Mouse (Mus musculus): ENCODE data around the gene Fam207a. TPM values are rescaled to one million over a fixed set of nuclear protein-coding genes. Genes with fewer than 3 reads are reported as not detected.

Gene Fam207a
- polyA plus RNA-seq, 1 experiment from 2014 or later = 14.9 TPM

DNA sequence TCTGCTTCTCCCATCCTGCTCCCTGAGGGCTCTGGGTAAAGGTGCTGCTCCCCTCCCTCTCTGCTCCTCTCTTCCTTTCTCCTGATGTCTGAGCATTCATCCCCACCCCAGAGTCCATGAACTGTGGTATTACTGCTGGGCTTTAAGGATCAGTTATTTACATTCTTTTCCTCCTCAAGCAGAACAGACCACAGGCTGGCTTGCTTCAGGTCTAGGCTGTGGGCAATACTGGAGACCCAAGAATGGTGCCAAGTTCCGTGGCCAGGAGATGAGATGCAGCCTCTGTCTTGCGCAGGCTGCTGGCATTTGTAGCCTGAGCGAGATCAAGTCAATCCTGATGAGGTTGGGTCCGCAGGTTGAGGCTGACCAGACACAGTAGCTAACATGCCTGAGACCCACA is 63.8 kb downstream of the Fam207a start:
- no peak overlapping the region for H3K27ac ChIP-seq (replicated peaks)
- H3K4me3 ChIP-seq (replicated peaks) = no peak overlapping the region
- no peak overlapping the region for H3K9ac ChIP-seq
- no peaks in the 10 kb centered on the region for H3K9me3 ChIP-seq (replicated peaks)
- no peak overlapping the region for H3K4me2 ChIP-seq
- no peaks in the 10 kb centered on the region for H3K4me1 ChIP-seq (replicated peaks)
- no peak for ATAC-seq (ENCODE audit: insufficient read depth)
- no peaks in the 10 kb centered on the region for H3K36me3 ChIP-seq (replicated peaks)
- H3K27me3 ChIP-seq = peaks cover 30% of the 10 kb centered on the region
- WGBS (ENCODE audit: insufficient replicate concordance) = 72% methylated on average over 4 of the region's 4 CpGs

- Histone ChIP-seq H3K9ac (no peak overlapping the region), H3K27me3 (peaks cover 30% of the 10 kb centered on the region), H3K9me3 (replicated peaks) (no peaks in the 10 kb centered on the region), H3K4me1 (replicated peaks) (no peaks in the 10 kb centered on the region), H3K27ac (replicated peaks) (no peak overlapping the region), H3K36me3 (replicated peaks) (no peaks in the 10 kb centered on the region), H3K4me2 (no peak overlapping the region), H3K4me3 (replicated peaks) (no peak overlapping the region)
- ATAC-seq (ENCODE audit: insufficient read depth) = no peak
Measured at GRCm38 (mm10) chr10:77450159-77450464, 65.5 kb downstream of the Fam207a start.

- H3K4me3 ChIP-seq (replicated peaks) = no peak overlapping the region
- 19% methylated on average over 23 of the region's 23 CpGs for WGBS (ENCODE audit: insufficient replicate concordance)
Measured at GRCm38 (mm10) chr10:77449315-77450158, 66.0 kb downstream of the Fam207a start.

DNA sequence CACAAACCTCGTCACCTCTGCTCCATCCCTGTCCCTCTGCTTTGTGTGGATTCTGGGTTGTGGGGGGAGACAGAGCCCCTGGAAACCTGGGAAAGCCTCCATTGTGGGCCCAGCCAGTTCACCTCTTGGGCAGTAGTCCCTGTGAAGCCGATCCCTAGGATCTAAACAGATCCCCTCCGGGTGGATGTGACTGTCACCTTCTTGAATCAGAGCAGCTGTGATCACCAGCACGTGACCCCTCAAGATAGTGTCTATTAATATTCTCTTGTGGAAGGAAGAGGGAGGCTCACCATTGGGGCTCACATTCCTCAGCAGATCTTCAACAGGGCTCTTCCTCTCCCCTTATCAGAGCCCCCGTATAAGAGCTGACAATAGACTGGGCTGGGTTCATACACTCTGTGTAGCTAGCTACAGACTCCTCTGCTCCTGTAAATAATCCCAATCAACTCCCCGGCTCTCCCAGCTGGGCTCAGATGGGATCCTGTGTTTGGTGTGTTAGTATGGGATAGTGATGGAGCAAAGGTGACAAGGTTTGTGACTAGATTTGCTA is 66.8 kb downstream of the Fam207a start:
- H3K9ac ChIP-seq = no peak overlapping the region
- no peak overlapping the region for H3K4me3 ChIP-seq (replicated peaks)
- ATAC-seq (ENCODE audit: insufficient read depth) = peak; percentile 52; the same call in 1 of the 2 replicates
- H3K36me3 ChIP-seq (replicated peaks) = no peaks in the 10 kb centered on the region
- H3K4me2 ChIP-seq = no peak overlapping the region
- no peaks in the 10 kb centered on the region for H3K9me3 ChIP-seq (replicated peaks)
- H3K27ac ChIP-seq (replicated peaks) = no peak overlapping the region
- H3K4me1 ChIP-seq (replicated peaks) = no peaks in the 10 kb centered on the region
- H3K27me3 ChIP-seq = peaks cover 30% of the 10 kb centered on the region
- 29% methylated on average over 6 of the region's 6 CpGs for WGBS (ENCODE audit: insufficient replicate concordance)

More at GRCm38 (mm10) chr10:77449315-77450158, 66.0 kb downstream of the Fam207a start:
- Histone ChIP-seq H3K9me3 (replicated peaks) (no peaks in the 10 kb centered on the region), H3K27me3 (peaks cover 30% of the 10 kb centered on the region), H3K4me1 (replicated peaks) (no peaks in the 10 kb centered on the region), H3K27ac (replicated peaks) (no peak overlapping the region), H3K9ac (no peak overlapping the region), H3K36me3 (replicated peaks) (no peaks in the 10 kb centered on the region), H3K4me2 (peak overlapping the region; percentile 13; the same call in 1 of the 2 replicates)
- ATAC-seq (ENCODE audit: insufficient read depth) = peak; percentile 49; the same call in 1 of the 2 replicates

DNA sequence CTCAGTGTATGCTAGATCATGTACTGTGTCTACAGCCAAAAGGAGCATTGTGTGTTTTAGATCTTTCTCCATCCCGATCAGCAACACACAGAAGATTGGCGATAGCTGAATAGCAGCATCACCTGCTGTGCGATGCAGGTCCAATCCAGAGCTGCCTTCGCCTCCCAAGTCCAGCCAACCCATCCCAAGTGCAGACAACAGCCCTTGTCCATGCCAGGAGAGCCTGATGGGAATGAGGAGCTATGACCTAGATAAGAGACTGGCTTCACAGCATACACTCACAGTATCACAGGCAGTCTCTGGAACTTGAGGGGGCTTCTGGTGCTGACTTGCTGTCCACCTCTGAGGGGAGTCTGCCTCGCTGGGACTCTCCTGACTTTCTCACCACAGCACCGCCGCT is 67.4 kb downstream of the Fam207a start:
- H3K27me3 ChIP-seq = peaks cover 30% of the 10 kb centered on the region
- no peak overlapping the region for H3K4me2 ChIP-seq
- no peaks in the 10 kb centered on the region for H3K36me3 ChIP-seq (replicated peaks)
- H3K4me3 ChIP-seq (replicated peaks) = no peak overlapping the region
- no peaks in the 10 kb centered on the region for H3K4me1 ChIP-seq (replicated peaks)
- no peak for ATAC-seq (ENCODE audit: insufficient read depth)
- H3K9me3 ChIP-seq (replicated peaks) = no peaks in the 10 kb centered on the region
- H3K27ac ChIP-seq (replicated peaks) = no peak overlapping the region
- no peak overlapping the region for H3K9ac ChIP-seq
- 68% methylated on average over 7 of the region's 7 CpGs for WGBS (ENCODE audit: insufficient replicate concordance)

GRCm38 (mm10) chr10:77447755-77448154 is 67.8 kb downstream of the Fam207a start:
- no peak overlapping the region for H3K9ac ChIP-seq
- no peaks in the 10 kb centered on the region for H3K4me1 ChIP-seq (replicated peaks)
- no peak for ATAC-seq (ENCODE audit: insufficient read depth)
- no peak overlapping the region for H3K4me2 ChIP-seq
- H3K36me3 ChIP-seq (replicated peaks) = no peaks in the 10 kb centered on the region
- no peak overlapping the region for H3K27ac ChIP-seq (replicated peaks)
- no peak overlapping the region for H3K4me3 ChIP-seq (replicated peaks)
- no peaks in the 10 kb centered on the region for H3K9me3 ChIP-seq (replicated peaks)
- peaks cover 30% of the 10 kb centered on the region for H3K27me3 ChIP-seq
- 24% methylated on average over 2 of the region's 2 CpGs for WGBS (ENCODE audit: insufficient replicate concordance)

DNA sequence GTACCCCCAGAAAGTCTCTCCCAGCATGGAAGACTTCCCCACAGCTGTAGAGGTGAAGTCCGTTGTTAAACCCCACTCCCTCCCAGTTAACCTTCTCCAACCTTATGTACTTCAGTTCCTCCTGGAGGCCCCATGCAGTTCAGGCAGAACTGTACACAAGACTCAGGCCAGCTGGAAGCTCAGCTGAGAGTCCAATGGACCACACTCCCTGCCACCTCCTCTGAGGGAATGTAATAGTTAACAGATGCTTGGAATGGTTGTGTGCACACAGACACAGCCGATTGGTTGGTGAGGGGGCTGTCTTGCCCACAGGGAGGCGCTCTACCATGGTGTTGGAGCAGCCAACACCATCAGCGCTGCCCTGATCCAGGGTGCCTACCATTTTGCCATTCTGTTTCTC is 73.3 kb downstream of the Fam207a start:
- no peak for ATAC-seq (ENCODE audit: insufficient read depth)
- 0 out of 2 replicates have a peak, but pooled peaks cover under 1% of the 10 kb centered on the region for H3K27me3 ChIP-seq
- H3K4me2 ChIP-seq = no peak overlapping the region
- H3K4me3 ChIP-seq (replicated peaks) = no peak overlapping the region
- 60% methylated on average over 4 of the region's 4 CpGs for WGBS (ENCODE audit: insufficient replicate concordance)
- H3K4me1 ChIP-seq (replicated peaks) = 0 out of 2 replicates have a peak, but pooled peaks cover 3% of the 10 kb centered on the region
- H3K27ac ChIP-seq (replicated peaks) = no peak overlapping the region
- H3K36me3 ChIP-seq (replicated peaks) = no peaks in the 10 kb centered on the region
- no peaks in the 10 kb centered on the region for H3K9me3 ChIP-seq (replicated peaks)
- H3K9ac ChIP-seq = no peak overlapping the region

DNA sequence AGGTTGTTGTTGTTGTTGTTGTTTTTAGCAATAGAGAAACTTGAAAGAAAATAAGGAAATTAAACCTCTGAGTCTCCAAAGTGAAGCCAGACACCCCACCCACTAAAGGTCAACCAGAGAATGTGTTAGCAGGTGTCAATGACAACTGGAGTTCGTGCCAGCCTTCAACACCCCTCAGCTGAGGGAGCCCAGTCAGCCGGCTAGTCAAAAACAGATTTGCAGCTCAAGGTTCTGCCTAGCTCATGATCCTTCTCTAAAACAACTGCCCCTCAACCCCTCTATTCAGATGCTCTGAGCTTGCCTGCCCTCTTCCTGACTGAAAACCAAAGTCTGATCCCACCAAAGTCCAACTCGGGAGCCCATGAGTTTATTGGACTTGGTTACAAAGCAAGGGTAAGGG is 73.8 kb downstream of the Fam207a start:
- Histone ChIP-seq H3K27me3 (no peaks in the 10 kb centered on the region), H3K4me3 (replicated peaks) (no peak overlapping the region), H3K9ac (no peak overlapping the region), H3K27ac (replicated peaks) (no peak overlapping the region), H3K36me3 (replicated peaks) (no peaks in the 10 kb centered on the region), H3K4me2 (no peak overlapping the region), H3K9me3 (replicated peaks) (no peaks in the 10 kb centered on the region), H3K4me1 (replicated peaks) (0 out of 2 replicates have a peak, but pooled peaks cover 3% of the 10 kb centered on the region)
- no peak for ATAC-seq (ENCODE audit: insufficient read depth)
- WGBS (ENCODE audit: insufficient replicate concordance) = 66% methylated on average over 3 of the region's 3 CpGs

DNA sequence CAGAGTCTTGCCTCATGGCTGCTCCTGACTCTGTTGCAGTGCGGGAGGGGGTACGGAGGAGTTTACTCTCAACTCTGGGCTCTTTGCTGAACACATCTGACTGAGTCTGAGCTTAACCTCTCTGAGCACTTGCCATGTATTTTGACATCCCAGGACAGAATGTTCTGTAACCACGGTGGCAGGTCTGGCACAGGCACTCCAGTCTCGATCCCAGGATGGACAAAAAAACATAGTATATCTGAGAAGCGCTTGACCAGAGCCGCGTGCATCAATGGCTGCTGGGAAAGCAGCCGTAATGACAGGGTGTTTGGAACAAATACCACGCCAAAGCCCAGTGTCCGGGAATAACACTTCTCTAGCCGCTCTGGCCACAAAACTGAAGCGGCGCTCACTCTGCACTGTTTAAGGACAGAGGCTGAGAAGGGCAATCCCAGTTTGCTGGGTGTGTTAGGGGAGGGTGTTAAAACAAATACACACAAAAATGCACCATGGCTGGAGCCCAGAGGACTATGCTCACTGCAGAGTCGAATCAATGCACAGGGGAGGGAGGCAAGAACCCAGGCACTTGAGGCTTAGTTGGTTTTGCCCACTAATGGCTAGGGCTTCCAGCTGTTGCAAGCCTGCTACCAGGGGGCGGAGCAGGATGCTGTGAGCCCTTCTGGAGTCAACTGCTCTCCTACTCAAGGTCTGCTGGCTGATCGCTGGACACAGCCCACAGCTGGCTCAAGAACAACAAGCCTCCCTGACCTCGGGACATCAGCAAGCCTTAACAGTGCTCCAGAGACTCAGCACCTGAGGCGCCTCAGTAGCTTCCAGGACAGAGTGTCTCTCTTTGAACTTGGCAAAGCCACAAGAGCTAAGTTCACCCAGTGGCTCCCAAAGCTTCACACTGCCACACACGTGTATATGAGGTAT is 74.5 kb downstream of the Fam207a start:
- no peaks in the 10 kb centered on the region for H3K27me3 ChIP-seq
- H3K4me1 ChIP-seq (replicated peaks) = 0 out of 2 replicates have a peak, but pooled peaks cover 3% of the 10 kb centered on the region
- H3K4me2 ChIP-seq = no peak overlapping the region
- H3K9ac ChIP-seq = no peak overlapping the region
- H3K36me3 ChIP-seq (replicated peaks) = no peaks in the 10 kb centered on the region
- no peak overlapping the region for H3K27ac ChIP-seq (replicated peaks)
- no peak overlapping the region for H3K4me3 ChIP-seq (replicated peaks)
- 51% methylated on average over 19 of the region's 19 CpGs for WGBS (ENCODE audit: insufficient replicate concordance)
- ATAC-seq (ENCODE audit: insufficient read depth) = no peak
- H3K9me3 ChIP-seq (replicated peaks) = no peaks in the 10 kb centered on the region

DNA sequence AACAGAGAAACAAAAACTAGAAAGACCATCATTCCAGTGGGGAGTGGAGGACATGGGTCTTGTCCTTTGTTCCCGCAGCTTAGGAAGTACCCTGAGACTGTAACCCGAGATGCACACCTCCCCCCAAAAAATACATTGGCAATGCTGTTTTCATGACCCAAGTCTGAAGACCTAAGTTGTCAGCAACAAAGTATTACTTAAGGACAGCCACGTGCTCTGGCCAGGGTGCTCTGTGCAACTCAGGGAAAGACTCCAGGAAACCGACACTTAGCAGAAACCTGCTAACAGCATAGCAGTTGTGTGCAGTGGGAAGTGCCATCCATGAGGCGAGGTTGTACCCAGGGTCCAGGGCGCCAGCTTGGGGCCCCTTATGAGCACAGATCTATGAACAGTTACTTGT is 75.3 kb downstream of the Fam207a start:
- Histone ChIP-seq H3K4me2 (no peak overlapping the region), H3K4me1 (replicated peaks) (0 out of 2 replicates have a peak, but pooled peaks cover 3% of the 10 kb centered on the region), H3K36me3 (replicated peaks) (no peaks in the 10 kb centered on the region), H3K9me3 (replicated peaks) (no peaks in the 10 kb centered on the region), H3K27me3 (no peaks in the 10 kb centered on the region), H3K27ac (replicated peaks) (no peak overlapping the region), H3K4me3 (replicated peaks) (no peak overlapping the region), H3K9ac (no peak overlapping the region)
- ATAC-seq (ENCODE audit: insufficient read depth) = no peak
- WGBS (ENCODE audit: insufficient replicate concordance) = 28% methylated on average over 6 of the region's 6 CpGs

DNA sequence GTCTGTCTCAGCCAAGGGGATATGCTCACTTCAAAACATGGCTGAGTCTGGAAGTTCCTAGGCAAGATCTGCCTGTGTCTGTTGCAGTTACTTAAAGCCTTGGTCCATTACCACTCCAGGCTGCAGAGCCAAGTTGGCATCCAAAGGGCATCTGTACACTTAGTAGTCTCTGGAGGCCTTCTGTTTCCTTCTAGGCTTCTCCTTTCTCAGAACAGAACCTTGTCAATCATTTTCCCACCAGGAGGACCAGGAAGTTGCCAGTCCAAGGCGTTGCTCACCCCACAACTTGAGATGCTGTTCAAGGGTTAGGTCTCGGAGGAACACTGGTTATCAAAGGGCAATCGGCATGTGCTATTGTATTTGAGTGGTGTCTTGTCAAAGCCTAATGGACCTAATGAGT is 76.6 kb downstream of the Fam207a start:
- 0 out of 2 replicates have a peak, but pooled peaks cover 3% of the 10 kb centered on the region for H3K4me1 ChIP-seq (replicated peaks)
- H3K27me3 ChIP-seq = no peaks in the 10 kb centered on the region; the same call in 1 of the 2 replicates
- no peak overlapping the region for H3K4me3 ChIP-seq (replicated peaks)
- no peaks in the 10 kb centered on the region for H3K9me3 ChIP-seq (replicated peaks)
- ATAC-seq (ENCODE audit: insufficient read depth) = no peak
- WGBS (ENCODE audit: insufficient replicate concordance) = 50% methylated on average over 3 of the region's 3 CpGs
- no peak overlapping the region for H3K9ac ChIP-seq
- H3K27ac ChIP-seq (replicated peaks) = no peak overlapping the region
- H3K36me3 ChIP-seq (replicated peaks) = no peaks in the 10 kb centered on the region
- no peak overlapping the region for H3K4me2 ChIP-seq
